Mouse (Mus musculus) stomach, postnatal 0 days (tissue): ENCODE results near the gene Hspb9. TPM values are rescaled to one million over a fixed set of nuclear protein-coding genes. Genes with fewer than 3 reads are reported as not detected.

Experiments
- ATAC-seq: fragments of 200-750 bp; cut with Nextera tagmentation; 2 replicates; pipeline ENCODE4 v1.8.0; 2017; ENCODE audit not compliant: low FRiP score, low TSS enrichment
- DNase-seq: peaks from one replicate; pipeline ENCODE4 v3.0.0-alpha.2; 2016; ENCODE audit warnings: low spot score
- H3K27ac ChIP-seq: fragments of 300-500 bp; sonication (generic); replicated peaks from 2 replicates; pipeline ENCODE4 v1.5.1; 2014; ENCODE audit warnings: mild to moderate bottlenecking, control low read depth
- H3K27me3 ChIP-seq: fragments of 300-500 bp; sonication (generic); 2 replicates; pipeline ENCODE4 v1.6.1; 2014; ENCODE audit warnings: low read length; ENCODE audit not compliant: control insufficient read depth, insufficient read depth
- H3K36me3 ChIP-seq: fragments of 300-500 bp; sonication (generic); 2 replicates; pipeline ENCODE4 v1.6.1; 2014; ENCODE audit warnings: low read length, mixed read lengths; ENCODE audit not compliant: control insufficient read depth, insufficient read depth
- H3K4me1 ChIP-seq: fragments of 300-500 bp; sonication (generic); replicated peaks from 2 replicates; pipeline ENCODE4 v1.6.1; 2014; ENCODE audit warnings: antibody characterized with exemption; ENCODE audit not compliant: control insufficient read depth, insufficient read depth
- H3K4me2 ChIP-seq: fragments of 300-500 bp; sonication (generic); replicated peaks from 2 replicates; pipeline ENCODE4 v1.6.1; 2014; ENCODE audit warnings: low read depth, mild to moderate bottlenecking, control low read depth, moderate library complexity
- H3K4me3 ChIP-seq: fragments of 300-500 bp; sonication (generic); 2 replicates; pipeline ENCODE4 v1.5.1; 2014; ENCODE audit warnings: low read depth, low read length, control low read depth
- H3K9ac ChIP-seq: fragments of 300-500 bp; sonication (generic); 2 replicates; pipeline ENCODE4 v1.6.1; 2014; ENCODE audit warnings: mild to moderate bottlenecking, low read length, control low read depth, mixed read lengths
- H3K9me3 ChIP-seq: fragments of 300-500 bp; sonication (generic); 2 replicates; pipeline ENCODE4 v1.6.1; 2016; ENCODE audit warnings: low read length; ENCODE audit not compliant: control insufficient read depth
- CTCF ChIP-seq: IDR thresholded peaks from 2 replicates; pipeline ENCODE4 v1.5.1; 2016; ENCODE audit warnings: antibody characterized with exemption, low read depth, mild to moderate bottlenecking, moderate library complexity
- EP300 ChIP-seq: optimal IDR thresholded peaks from 2 replicates; pipeline ENCODE3; 2016; ENCODE audit warnings: antibody characterized with exemption
- WGBS: fragments of 180-500 bp; shearing (Covaris S2); extraction: QIAGEN DNeasy Blood & Tissue Kit; methylation state at CpG from one replicate; pipeline ENCODE4 v1.1.7; 2014; 5-methylcytosine and 5-hydroxymethylcytosine counted together
- polyA plus RNA-seq: library from polyadenylated mRNA; unstranded; fragments of >200 nt; fragmentation: Nextera tagmentation; extraction: Ambion mirVana; gene quantifications from 2 replicates; pipeline ENCODE4 v1.2.1, GENCODE M21; 2015

Hspb9 gene
- polyA plus RNA-seq, 1 experiment from 2014 or later: 0.13 TPM

GRCm38 (mm10) chr11:100724919-100725512 is 11.4 kb downstream of the Hspb9 start:
- Histone ChIP-seq H3K27ac (peak overlapping the region; percentile 73), H3K4me2 (no peak overlapping the region), H3K27me3 (no peaks in the 10 kb centered on the region), H3K36me3 (peaks cover 4% of the 10 kb centered on the region; the same call in 1 of the 2 replicates), H3K9me3 (no peaks in the 10 kb centered on the region), H3K9ac (no peak overlapping the region), H3K4me3 (no peak overlapping the region), H3K4me1 (peaks cover 14% of the 10 kb centered on the region; the same call in 1 of the 2 replicates)
- WGBS: 25% methylated on average over 5 of the region's 5 CpGs
- ATAC-seq: peak; percentile 16
- DNase-seq: no peak
- TF ChIP-seq CTCF (no peak), EP300 (no peak)

- ATAC-seq (no peak), DNase-seq (no peak)
- Histone ChIP-seq H3K9ac (no peak overlapping the region), H3K9me3 (no peaks in the 10 kb centered on the region), H3K4me2 (no peak overlapping the region), H3K4me1 (0 out of 2 replicates have a peak, but pooled peaks cover 5% of the 10 kb centered on the region), H3K36me3 (peaks cover 4% of the 10 kb centered on the region; the same call in 1 of the 2 replicates), H3K4me3 (no peak overlapping the region), H3K27ac (no peak overlapping the region), H3K27me3 (no peaks in the 10 kb centered on the region)
- no peak for TF ChIP-seq EP300
- no peak for TF ChIP-seq CTCF
- 91% methylated on average over 3 of the region's 3 CpGs for WGBS
These were observed 13.6 kb downstream of the Hspb9 start for GRCm38 (mm10) chr11:100727201-100727600.

- Histone ChIP-seq H3K4me2 (no peak overlapping the region), H3K9ac (no peak overlapping the region), H3K4me1 (no peaks in the 10 kb centered on the region), H3K27ac (no peak overlapping the region), H3K9me3 (no peaks in the 10 kb centered on the region), H3K27me3 (no peaks in the 10 kb centered on the region), H3K4me3 (no peak overlapping the region), H3K36me3 (peaks cover 4% of the 10 kb centered on the region; the same call in 1 of the 2 replicates)
- no peak for DNase-seq
- no peak for ATAC-seq
- TF ChIP-seq EP300 (no peak), CTCF (no peak)
- WGBS: 83% methylated on average over 6 of the region's 6 CpGs
These were observed 15.0 kb downstream of the Hspb9 start for GRCm38 (mm10) chr11:100728601-100729000.

- WGBS: 88% methylated on average over 4 of the region's 4 CpGs
- Histone ChIP-seq H3K27me3 (no peaks in the 10 kb centered on the region), H3K36me3 (peaks cover 4% of the 10 kb centered on the region; the same call in 1 of the 2 replicates), H3K9me3 (no peaks in the 10 kb centered on the region), H3K4me3 (no peak overlapping the region), H3K4me2 (no peak overlapping the region), H3K27ac (no peak overlapping the region), H3K4me1 (no peaks in the 10 kb centered on the region), H3K9ac (no peak overlapping the region)
- DNase-seq: no peak
- no peak for ATAC-seq
- no peak for TF ChIP-seq EP300
- no peak for TF ChIP-seq CTCF
These were observed 16.3 kb downstream of the Hspb9 start for GRCm38 (mm10) chr11:100729976-100730375.

DNA sequence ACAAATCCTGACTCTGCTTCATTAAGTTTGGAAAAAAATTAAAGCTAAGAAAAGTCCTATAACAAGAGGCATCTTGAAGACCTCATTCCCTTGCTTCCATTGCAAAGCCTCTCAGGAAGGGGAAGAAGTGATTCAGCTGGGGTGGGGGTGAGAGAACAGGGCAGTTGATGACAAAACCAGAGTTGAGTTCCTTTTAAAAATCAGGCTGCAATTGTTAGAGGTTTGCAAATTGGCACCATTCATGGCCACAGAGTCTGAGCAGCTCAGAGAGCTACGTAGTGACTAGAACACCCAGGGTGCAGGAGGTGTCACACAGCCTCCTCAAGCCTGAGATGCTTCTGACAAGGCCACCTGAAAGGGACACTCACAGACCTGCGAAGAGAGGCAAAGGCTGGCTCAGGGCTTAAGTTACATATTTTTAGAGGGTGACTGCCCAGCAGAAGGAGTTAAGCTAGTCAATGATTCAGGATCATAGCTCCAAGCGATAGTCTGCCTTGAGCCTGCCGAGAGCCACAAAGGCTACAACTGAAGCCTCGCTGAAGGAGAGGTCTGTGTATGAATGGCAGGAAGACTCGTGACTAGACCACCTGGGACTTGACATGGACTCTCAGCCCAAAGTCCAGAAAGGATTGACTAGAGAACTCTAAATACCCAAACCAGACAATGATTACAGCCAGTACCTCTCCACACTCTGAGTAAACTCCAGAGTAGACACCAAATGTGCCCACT is 17.0 kb downstream of the Hspb9 start:
- H3K4me1 ChIP-seq: no peaks in the 10 kb centered on the region
- no peak overlapping the region for H3K27ac ChIP-seq
- ATAC-seq (no peak), DNase-seq (no peak)
- H3K4me3 ChIP-seq: no peak overlapping the region
- 89% methylated on average over 6 of the region's 6 CpGs for WGBS
- H3K27me3 ChIP-seq: no peaks in the 10 kb centered on the region
- TF ChIP-seq CTCF (no peak), EP300 (no peak)
- H3K9me3 ChIP-seq: no peaks in the 10 kb centered on the region
- no peak overlapping the region for H3K4me2 ChIP-seq
- H3K36me3 ChIP-seq: peaks cover 4% of the 10 kb centered on the region; the same call in 1 of the 2 replicates
- no peak overlapping the region for H3K9ac ChIP-seq
